Mouse (Mus musculus): Measurements from ENCODE around the gene B3galt4. TPM values are rescaled to one million over a fixed set of nuclear protein-coding genes. Genes with fewer than 3 reads are reported as not detected.
A peak's percentile ranks its signal among the peaks of the same experiment; 100 is the strongest.

B3galt4 gene
- polyA plus RNA-seq, 3 experiments from 2014 or later: 12.8 to 15.1 (median 13.9) TPM

GRCm38 (mm10) chr17:33941381-33941780, 9.9 kb downstream of the B3galt4 start:
- ATAC-seq: no peak

GRCm38 (mm10) chr17:33940981-33941380, 10.3 kb downstream of the B3galt4 start:
- no peak for ATAC-seq

- ATAC-seq: peak; percentile 96
These were observed 11.0 kb downstream of the B3galt4 start, which contains the start of the genes Pfdn6 and Wdr46 for GRCm38 (mm10) chr17:33940206-33940805. Gene Pfdn6, minus strand, starts transcription at chr17:33940343. Gene Wdr46, plus strand, starts transcription at chr17:33940660.

- no peak for ATAC-seq
These were observed 12.5 kb downstream of the B3galt4 start for GRCm38 (mm10) chr17:33938783-33939182.

- ATAC-seq: no peak
These were observed 14.3 kb downstream of the B3galt4 start for GRCm38 (mm10) chr17:33936993-33937392.

GRCm38 (mm10) chr17:33935422-33936055, 15.7 kb downstream of the B3galt4 start:
- no peak for ATAC-seq

- no peak for ATAC-seq
These were observed 18.3 kb downstream of the B3galt4 start for GRCm38 (mm10) chr17:33932970-33933369.

- ATAC-seq: no peak
These were observed 18.8 kb downstream of the B3galt4 start for GRCm38 (mm10) chr17:33932448-33932847.

GRCm38 (mm10) chr17:33931947-33932346, 19.3 kb downstream of the B3galt4 start:
- ATAC-seq: no peak

GRCm38 (mm10) chr17:33931159-33931866, 20.0 kb downstream of the B3galt4 start:
- ATAC-seq: peak; percentile 47

- peak; percentile 30 for ATAC-seq
These were observed 20.8 kb downstream of the B3galt4 start for GRCm38 (mm10) chr17:33930280-33931158.

- peak; percentile 55 for ATAC-seq
These were observed 21.7 kb downstream of the B3galt4 start, which contains the start of gene Rgl2 for GRCm38 (mm10) chr17:33929371-33930279. Gene Rgl2, plus strand, starts transcription at chr17:33929543.

- no peak for ATAC-seq
These were observed 22.9 kb downstream of the B3galt4 start for GRCm38 (mm10) chr17:33928251-33928947.

- ATAC-seq: no peak
These were observed 24.9 kb downstream of the B3galt4 start for GRCm38 (mm10) chr17:33926207-33926932.

GRCm38 (mm10) chr17:33925406-33926116, 25.7 kb downstream of the B3galt4 start:
- ATAC-seq: no peak

GRCm38 (mm10) chr17:33924577-33925283, 26.6 kb downstream of the B3galt4 start:
- no peak for ATAC-seq

- ATAC-seq: no peak
These were observed 29.9 kb downstream of the B3galt4 start for GRCm38 (mm10) chr17:33921361-33921760.

- ATAC-seq: peak; percentile 45
These were observed 30.8 kb downstream of the B3galt4 start for GRCm38 (mm10) chr17:33920282-33921097.

Data from inflammation-experienced regulatory T-cells, adult 6 months (primary cell).